Mouse (Mus musculus): ENCODE results near the gene Akap9. TPM values are rescaled to one million over a fixed set of nuclear protein-coding genes. Genes with fewer than 3 reads are reported as not detected.
"Not testable (repeated sequence)": the region's sequence is repeated elsewhere in the genome, so short reads cannot be mapped to it uniquely, and the experiment has no call there.

Gene Akap9
- polyA plus RNA-seq, 1 experiment from 2014 or later, result 107 TPM

- Histone ChIP-seq H3K9me3 (ENCODE audit: control insufficient read depth, low read length) (no peaks in the 10 kb centered on the region), H3K4me3 (ENCODE audit: low read length) (no peak overlapping the region), H3K27ac (ENCODE audit: low read length) (no peak overlapping the region), H3K9ac (ENCODE audit: low read length) (no peak overlapping the region), H3K36me3 (ENCODE audit: control insufficient read depth, insufficient read depth, low read length) (peaks cover 2% of the 10 kb centered on the region), H3K27me3 (ENCODE audit: control insufficient read depth, insufficient read depth, low read depth, low read length) (no peaks in the 10 kb centered on the region), H3K4me2 (ENCODE audit: low read depth, low read length) (no peak overlapping the region), H3K4me1 (replicated peaks; ENCODE audit: control insufficient read depth, insufficient read depth, low read length) (peaks cover 5% of the 10 kb centered on the region; the same call in 1 of the 2 replicates)
- WGBS, result 50% methylated on average over 13 of the region's 13 CpGs
- ATAC-seq (ENCODE audit: low read depth), result 0 out of 2 replicates have a peak, but pooled peaks have one; percentile 33
These were observed 95.3 kb downstream of the Akap9 start for GRCm38 (mm10) chr5:4023186-4023585.

- Histone ChIP-seq H3K27ac (ENCODE audit: low read length) (peak overlapping the region; percentile 88), H3K36me3 (ENCODE audit: control insufficient read depth, insufficient read depth, low read length) (peaks cover 5% of the 10 kb centered on the region), H3K4me2 (ENCODE audit: low read depth, low read length) (peak overlapping the region; percentile 44), H3K9me3 (ENCODE audit: control insufficient read depth, low read length) (no peaks in the 10 kb centered on the region), H3K4me3 (ENCODE audit: low read length) (peak overlapping the region; percentile 27), H3K4me1 (replicated peaks; ENCODE audit: control insufficient read depth, insufficient read depth, low read length) (peaks cover 5% of the 10 kb centered on the region; the same call in 1 of the 2 replicates), H3K9ac (ENCODE audit: low read length) (peak overlapping the region; percentile 24; the same call in 1 of the 2 replicates), H3K27me3 (ENCODE audit: control insufficient read depth, insufficient read depth, low read depth, low read length) (no peaks in the 10 kb centered on the region)
- 37% methylated on average over 16 of the region's 16 CpGs for WGBS
- ATAC-seq (ENCODE audit: low read depth), result peak; percentile 94
These were observed 96.2 kb downstream of the Akap9 start for GRCm38 (mm10) chr5:4023742-4024681.

GRCm38 (mm10) chr5:4024727-4025126 is 96.9 kb downstream of the Akap9 start:
- peak; percentile 64 for ATAC-seq (ENCODE audit: low read depth)
- Histone ChIP-seq H3K4me3 (ENCODE audit: low read length) (peak overlapping the region; percentile 27), H3K27ac (ENCODE audit: low read length) (peak overlapping the region; percentile 36; the same call in 1 of the 2 replicates), H3K27me3 (ENCODE audit: control insufficient read depth, insufficient read depth, low read depth, low read length) (no peaks in the 10 kb centered on the region), H3K36me3 (ENCODE audit: control insufficient read depth, insufficient read depth, low read length) (peaks cover 5% of the 10 kb centered on the region), H3K9ac (ENCODE audit: low read length) (no peak overlapping the region), H3K9me3 (ENCODE audit: control insufficient read depth, low read length) (no peaks in the 10 kb centered on the region), H3K4me1 (replicated peaks; ENCODE audit: control insufficient read depth, insufficient read depth, low read length) (peaks cover 5% of the 10 kb centered on the region; the same call in 1 of the 2 replicates), H3K4me2 (ENCODE audit: low read depth, low read length) (peak overlapping the region; percentile 43)
- 23% methylated on average over 4 of the region's 4 CpGs for WGBS

GRCm38 (mm10) chr5:4026336-4026735 is 98.5 kb downstream of the Akap9 start:
- H3K36me3 ChIP-seq (ENCODE audit: control insufficient read depth, insufficient read depth, low read length); H3K27ac ChIP-seq (ENCODE audit: low read length); H3K9me3 ChIP-seq (ENCODE audit: control insufficient read depth, low read length); ATAC-seq (ENCODE audit: low read depth); H3K4me3 ChIP-seq (ENCODE audit: low read length); H3K27me3 ChIP-seq (ENCODE audit: control insufficient read depth, insufficient read depth, low read depth, low read length); H3K9ac ChIP-seq (ENCODE audit: low read length); H3K4me1 ChIP-seq (replicated peaks; ENCODE audit: control insufficient read depth, insufficient read depth, low read length); H3K4me2 ChIP-seq (ENCODE audit: low read depth, low read length): not testable (repeated sequence)
- 92% methylated on average over 1 of the region's 1 CpGs for WGBS

- WGBS, result 92% methylated on average over 6 of the region's 6 CpGs
- Histone ChIP-seq H3K9ac (ENCODE audit: low read length) (no peak overlapping the region), H3K4me1 (replicated peaks; ENCODE audit: control insufficient read depth, insufficient read depth, low read length) (peaks cover 2% of the 10 kb centered on the region; the same call in 1 of the 2 replicates), H3K36me3 (ENCODE audit: control insufficient read depth, insufficient read depth, low read length) (peaks cover 5% of the 10 kb centered on the region; the same call in 1 of the 2 replicates), H3K9me3 (ENCODE audit: control insufficient read depth, low read length) (no peaks in the 10 kb centered on the region), H3K4me2 (ENCODE audit: low read depth, low read length) (no peak overlapping the region), H3K27me3 (ENCODE audit: control insufficient read depth, insufficient read depth, low read depth, low read length) (no peaks in the 10 kb centered on the region), H3K27ac (ENCODE audit: low read length) (no peak overlapping the region), H3K4me3 (ENCODE audit: low read length) (no peak overlapping the region)
- no peak for ATAC-seq (ENCODE audit: low read depth)
These were observed 100.8 kb downstream of the Akap9 start for GRCm38 (mm10) chr5:4028486-4029173.

GRCm38 (mm10) chr5:4031846-4032245 is 104.0 kb downstream of the Akap9 start:
- Histone ChIP-seq H3K27ac (ENCODE audit: low read length) (no peak overlapping the region), H3K4me3 (ENCODE audit: low read length) (no peak overlapping the region), H3K9me3 (ENCODE audit: control insufficient read depth, low read length) (no peaks in the 10 kb centered on the region), H3K4me1 (replicated peaks; ENCODE audit: control insufficient read depth, insufficient read depth, low read length) (no peaks in the 10 kb centered on the region), H3K4me2 (ENCODE audit: low read depth, low read length) (no peak overlapping the region), H3K9ac (ENCODE audit: low read length) (no peak overlapping the region), H3K36me3 (ENCODE audit: control insufficient read depth, insufficient read depth, low read length) (peaks cover 15% of the 10 kb centered on the region), H3K27me3 (ENCODE audit: control insufficient read depth, insufficient read depth, low read depth, low read length) (no peaks in the 10 kb centered on the region)
- ATAC-seq (ENCODE audit: low read depth), result no peak
- 77% methylated on average over 4 of the region's 4 CpGs for WGBS

GRCm38 (mm10) chr5:4036686-4037085 is 108.8 kb downstream of the Akap9 start:
- ATAC-seq (ENCODE audit: low read depth), result no peak
- H3K4me1 ChIP-seq (replicated peaks; ENCODE audit: control insufficient read depth, insufficient read depth, low read length), result no peaks in the 10 kb centered on the region
- H3K9me3 ChIP-seq (ENCODE audit: control insufficient read depth, low read length), result no peaks in the 10 kb centered on the region
- no peak overlapping the region for H3K9ac ChIP-seq (ENCODE audit: low read length)
- 93% methylated on average over 9 of the region's 9 CpGs for WGBS
- no peak overlapping the region for H3K4me3 ChIP-seq (ENCODE audit: low read length)
- H3K36me3 ChIP-seq (ENCODE audit: control insufficient read depth, insufficient read depth, low read length), result peaks cover 16% of the 10 kb centered on the region
- no peak overlapping the region for H3K27ac ChIP-seq (ENCODE audit: low read length)
- H3K4me2 ChIP-seq (ENCODE audit: low read depth, low read length), result no peak overlapping the region
- H3K27me3 ChIP-seq (ENCODE audit: control insufficient read depth, insufficient read depth, low read depth, low read length), result no peaks in the 10 kb centered on the region

- WGBS, result 89% methylated on average over 8 of the region's 8 CpGs
- Histone ChIP-seq H3K9ac (ENCODE audit: low read length) (no peak overlapping the region), H3K36me3 (ENCODE audit: control insufficient read depth, insufficient read depth, low read length) (peaks cover 16% of the 10 kb centered on the region), H3K9me3 (ENCODE audit: control insufficient read depth, low read length) (no peaks in the 10 kb centered on the region), H3K4me3 (ENCODE audit: low read length) (no peak overlapping the region), H3K4me2 (ENCODE audit: low read depth, low read length) (no peak overlapping the region), H3K27ac (ENCODE audit: low read length) (no peak overlapping the region), H3K4me1 (replicated peaks; ENCODE audit: control insufficient read depth, insufficient read depth, low read length) (no peaks in the 10 kb centered on the region), H3K27me3 (ENCODE audit: control insufficient read depth, insufficient read depth, low read depth, low read length) (no peaks in the 10 kb centered on the region)
- no peak for ATAC-seq (ENCODE audit: low read depth)
These were observed 111.5 kb downstream of the Akap9 start for GRCm38 (mm10) chr5:4039351-4039750.

- Histone ChIP-seq H3K4me3 (ENCODE audit: low read length) (no peak overlapping the region), H3K4me2 (ENCODE audit: low read depth, low read length) (no peak overlapping the region), H3K27ac (ENCODE audit: low read length) (no peak overlapping the region), H3K9me3 (ENCODE audit: control insufficient read depth, low read length) (no peaks in the 10 kb centered on the region), H3K4me1 (replicated peaks; ENCODE audit: control insufficient read depth, insufficient read depth, low read length) (no peaks in the 10 kb centered on the region), H3K9ac (ENCODE audit: low read length) (no peak overlapping the region), H3K36me3 (ENCODE audit: control insufficient read depth, insufficient read depth, low read length) (peaks cover 11% of the 10 kb centered on the region), H3K27me3 (ENCODE audit: control insufficient read depth, insufficient read depth, low read depth, low read length) (no peaks in the 10 kb centered on the region)
- 91% methylated on average over 6 of the region's 6 CpGs for WGBS
- no peak for ATAC-seq (ENCODE audit: low read depth)
These were observed 112.5 kb downstream of the Akap9 start for GRCm38 (mm10) chr5:4040372-4040771.
